Mouse (Mus musculus): Measurements from ENCODE around the gene Bcl2l13.

GRCm38 (mm10) chr6:120836389-120837151 lies 558 bp downstream of the Bcl2l13 start:
- TF ChIP-seq HCFC1 (IDR thresholded peaks at IDR 0.05; ENCODE audit: borderline replicate concordance, insufficient read depth, low read length) = no peak
- TF ChIP-seq MAFK (IDR thresholded peaks at IDR 0.05; ENCODE audit: insufficient read depth, low read depth, low read length) = no peak
- TF ChIP-seq ZNF384 (IDR thresholded peaks at IDR 0.05; ENCODE audit: low read depth, low read length) = no peak
